Mouse (Mus musculus): ENCODE measurements at regions not wholly inside any gene's neighbourhood (a gene's known extent, or its start where the extent isn't known, plus 50 kb on each side); places are given as distances from the start of the nearest gene placed in this dataset.

DNA sequence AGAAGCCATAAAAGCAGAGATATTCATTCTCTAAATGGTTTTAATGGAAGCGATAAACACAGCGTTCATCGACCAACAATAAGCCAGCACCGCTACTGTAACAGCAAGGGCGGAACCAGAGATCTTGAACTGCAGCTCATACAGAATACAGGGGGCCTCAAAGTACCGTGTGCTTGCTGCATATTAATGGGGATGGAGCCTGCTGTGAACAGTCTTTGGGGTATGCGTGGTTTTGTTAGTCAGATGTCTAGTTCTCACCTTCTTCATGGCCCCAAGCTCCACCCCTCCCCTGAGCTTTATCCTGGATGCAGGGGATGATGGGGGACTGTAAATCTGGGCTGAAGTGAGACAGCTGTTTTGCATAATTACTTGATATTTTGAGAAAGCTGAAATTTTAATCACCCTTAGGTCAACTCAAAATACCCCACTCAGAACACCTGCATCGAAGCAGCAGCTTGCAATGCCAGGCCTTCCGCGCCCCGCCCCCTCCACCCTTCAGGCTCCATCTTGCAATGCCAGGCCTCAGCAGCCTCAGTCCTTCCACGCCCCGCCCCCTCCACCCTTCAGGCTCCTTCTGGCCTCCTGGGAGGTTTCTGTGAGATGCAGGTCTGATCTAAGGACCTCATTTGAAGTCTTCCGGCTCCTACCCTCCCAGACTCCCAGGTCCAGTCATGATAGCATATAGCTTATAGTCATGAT is 73.5 kb upstream of the Tspan5 start:
- no peak for DNase-seq (ENCODE audit: low spot score)

DNA sequence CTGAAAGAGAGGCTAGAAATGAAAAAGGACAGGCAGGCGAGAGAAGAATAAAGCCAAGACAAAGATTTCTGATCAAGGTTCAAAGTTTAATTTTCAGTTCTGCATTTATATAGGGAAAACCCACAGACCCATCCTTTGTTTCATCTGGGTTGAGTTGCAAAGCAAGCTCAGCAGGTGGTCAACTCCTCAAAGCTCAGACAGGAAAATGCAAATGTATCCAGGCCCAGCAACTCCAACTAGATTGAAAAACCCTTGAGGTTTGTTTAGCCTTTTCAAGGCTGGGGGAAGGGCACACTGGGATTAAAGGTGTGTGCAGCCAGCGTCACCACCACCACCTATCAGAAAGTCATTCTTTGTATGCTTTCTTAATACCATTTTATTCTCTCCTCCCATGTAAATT is 66.1 kb upstream of the Tspan5 start:
- no peak for DNase-seq (ENCODE audit: low spot score)

DNA sequence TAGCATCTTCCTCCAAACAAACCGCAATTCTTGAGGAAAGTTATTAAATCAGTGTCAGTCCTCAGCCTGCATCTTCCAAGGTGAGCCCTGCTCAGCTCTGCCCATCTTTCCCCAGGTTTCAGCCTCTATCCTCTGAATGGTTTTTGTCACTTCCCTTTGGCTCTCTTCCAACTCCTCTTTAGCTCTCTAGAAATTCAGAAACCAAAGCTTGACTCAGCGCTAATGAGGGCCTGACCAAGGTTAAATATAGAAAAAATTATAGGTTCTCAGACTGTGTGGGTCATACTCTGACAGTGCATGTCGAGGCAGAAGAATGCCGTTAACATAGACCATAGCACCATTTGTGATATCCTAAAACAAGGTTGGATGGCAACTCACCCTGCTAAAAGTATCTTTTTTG is 63.6 kb upstream of the Tspan5 start:
- DNase-seq (ENCODE audit: low spot score) = no peak

DNA sequence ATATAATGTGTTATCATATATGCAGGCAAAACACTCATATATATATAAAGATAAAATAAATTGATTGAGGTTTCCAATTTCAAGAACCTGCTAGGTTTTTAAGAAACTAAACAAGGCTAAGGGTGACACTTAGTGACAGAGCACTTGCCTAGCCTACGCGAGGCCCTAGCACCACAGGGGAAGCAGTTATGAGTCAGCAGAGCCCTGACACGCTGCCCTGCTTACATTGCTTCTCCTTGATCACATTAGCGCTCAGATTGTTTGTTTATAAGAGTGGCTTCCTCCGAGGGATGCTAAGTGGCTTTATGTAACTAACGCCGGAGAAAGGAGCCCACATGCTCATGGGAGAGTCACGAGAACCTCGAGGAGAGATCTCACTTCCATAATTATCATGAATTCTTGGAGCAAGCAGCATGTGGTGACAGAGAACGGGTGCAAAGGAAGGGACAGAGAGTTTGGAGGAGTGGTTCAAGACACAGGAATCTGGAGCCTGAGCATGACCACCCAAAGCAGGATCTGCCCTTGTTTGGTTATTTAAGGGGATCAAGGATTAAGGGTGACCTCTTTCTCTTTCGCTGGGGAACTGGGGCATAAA is 55.3 kb upstream of the Tspan5 start:
- DNase-seq (ENCODE audit: low spot score) = no peak

DNA sequence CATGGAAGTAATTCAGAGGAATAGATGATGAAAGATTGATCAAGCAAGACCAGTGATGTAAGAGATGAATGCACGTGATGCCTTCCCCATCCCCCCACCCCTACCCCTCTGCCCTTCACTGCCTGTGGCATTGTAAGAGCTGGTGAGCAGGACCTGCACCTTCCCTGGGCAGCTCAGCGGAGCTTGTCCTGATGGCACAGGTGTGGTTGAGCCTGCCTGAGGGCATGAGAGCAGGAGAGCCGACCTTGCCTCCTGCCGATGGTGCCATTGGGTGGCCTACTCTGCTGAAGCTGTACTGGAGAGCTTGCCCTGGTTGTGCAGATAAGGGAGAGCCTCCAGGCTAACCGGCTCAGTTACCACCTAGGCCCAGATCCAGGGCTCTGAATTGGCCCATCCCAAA is 53.4 kb upstream of the Tspan5 start:
- DNase-seq (ENCODE audit: low spot score) = no peak
